Mouse (Mus musculus): ENCODE measurements at regions not wholly inside any gene's neighbourhood (a gene's known extent, or its start where the extent isn't known, plus 50 kb on each side); places are given as distances from the start of the nearest gene placed in this dataset.

DNA sequence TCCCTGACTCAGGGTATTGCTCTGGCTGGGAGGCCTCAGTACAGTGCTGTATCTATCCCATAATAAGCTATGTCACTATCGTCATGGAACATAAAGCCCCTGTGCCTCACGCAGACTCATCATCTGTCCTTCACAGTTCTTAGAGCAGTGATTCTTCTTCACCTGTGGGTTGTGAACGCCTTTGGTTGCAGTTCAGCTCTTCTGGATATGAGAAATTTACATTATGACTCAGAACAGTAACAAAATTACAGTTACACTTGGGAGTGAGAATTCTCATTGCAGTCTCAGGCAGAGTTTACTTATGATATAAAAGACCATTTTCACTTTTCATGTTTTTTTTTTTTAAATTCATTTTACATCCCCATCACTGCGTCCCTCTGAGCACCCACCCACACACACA, 941.4 kb downstream of the Slc4a3 start:
- TF ChIP-seq CTCF (IDR thresholded peaks at IDR 0.05; ENCODE audit: extremely low read depth, insufficient read depth, insufficient read length, insufficient replicate concordance): no peak
- no peak for TF ChIP-seq POLR2A (IDR thresholded peaks at IDR 0.05; ENCODE audit: low read depth, low read length)

Measured in spleen, adult 2 months (tissue).